Mouse (Mus musculus) limb, embryonic 14.5 days (tissue): ENCODE measurements at regions not wholly inside any gene's neighbourhood (a gene's known extent, or its start where the extent isn't known, plus 50 kb on each side); places are given as distances from the start of the nearest gene placed in this dataset.
A peak's percentile ranks its signal among the peaks of the same experiment; 100 is the strongest.

Experiments
- ATAC-seq: fragments of 200-750 bp; cut with Nextera tagmentation; 2 replicates; pipeline ENCODE4 v1.8.0; 2017; ENCODE audit warnings: low read depth, moderate number of reproducible peaks, moderate TSS enrichment; ENCODE audit not compliant: low FRiP score
- DNase-seq: peaks from one replicate; pipeline ENCODE4 v3.0.0-alpha.2; 2015; ENCODE audit warnings: low spot score
- H3K27ac ChIP-seq: fragments of 300-500 bp; sonication (generic); replicated peaks from 2 replicates; pipeline ENCODE4 v1.5.1; 2014; ENCODE audit warnings: low read depth, mild to moderate bottlenecking, low read length, moderate library complexity, mixed read lengths
- H3K27me3 ChIP-seq: fragments of 300-500 bp; sonication (generic); 2 replicates; pipeline ENCODE4 v1.6.1; 2014; ENCODE audit warnings: low read length, mixed read lengths; ENCODE audit not compliant: control insufficient read depth, insufficient read depth
- H3K36me3 ChIP-seq: fragments of 300-500 bp; sonication (generic); 2 replicates; pipeline ENCODE4 v1.6.1; 2014; ENCODE audit warnings: mild to moderate bottlenecking, low read length, moderate library complexity, mixed read lengths; ENCODE audit not compliant: control insufficient read depth, insufficient read depth
- H3K4me1 ChIP-seq: fragments of 300-500 bp; sonication (generic); 2 replicates; pipeline ENCODE4 v1.6.1; 2014; ENCODE audit warnings: antibody characterized with exemption, low read length, mixed read lengths; ENCODE audit not compliant: control insufficient read depth, insufficient read depth
- H3K4me2 ChIP-seq: fragments of 300-500 bp; sonication (generic); replicated peaks from 2 replicates; pipeline ENCODE4 v1.6.1; 2014; ENCODE audit warnings: low read depth, mild to moderate bottlenecking, low read length, moderate library complexity; ENCODE audit not compliant: severe bottlenecking
- H3K4me3 ChIP-seq: fragments of 300-500 bp; sonication (generic); replicated peaks from 2 replicates; pipeline ENCODE4 v1.5.1; 2014; ENCODE audit warnings: low read length
- H3K9ac ChIP-seq: fragments of 300-500 bp; sonication (generic); 2 replicates; pipeline ENCODE4 v1.6.1; 2014; ENCODE audit warnings: mild to moderate bottlenecking, low read depth, low read length, moderate library complexity; ENCODE audit not compliant: severe bottlenecking
- H3K9me3 ChIP-seq: fragments of 300-500 bp; sonication (generic); 2 replicates; pipeline ENCODE4 v1.6.1; 2016; ENCODE audit warnings: low read length; ENCODE audit not compliant: control insufficient read depth
- POLR2A ChIP-seq: fragments of 200-500 bp; IDR thresholded peaks from 2 replicates; pipeline ENCODE4 v1.8.0; 2012; ENCODE audit warnings: inconsistent platforms, mild to moderate bottlenecking, moderate library complexity, borderline replicate concordance; ENCODE audit not compliant: insufficient read depth, insufficient read length; ENCODE audit errors: extremely low read depth
- WGBS: fragments of 180-500 bp; shearing (Covaris S2); extraction: QIAGEN DNeasy Blood & Tissue Kit; methylation state at CpG from one replicate; pipeline ENCODE4 v1.1.7; 2014; 5-methylcytosine and 5-hydroxymethylcytosine counted together

DNA sequence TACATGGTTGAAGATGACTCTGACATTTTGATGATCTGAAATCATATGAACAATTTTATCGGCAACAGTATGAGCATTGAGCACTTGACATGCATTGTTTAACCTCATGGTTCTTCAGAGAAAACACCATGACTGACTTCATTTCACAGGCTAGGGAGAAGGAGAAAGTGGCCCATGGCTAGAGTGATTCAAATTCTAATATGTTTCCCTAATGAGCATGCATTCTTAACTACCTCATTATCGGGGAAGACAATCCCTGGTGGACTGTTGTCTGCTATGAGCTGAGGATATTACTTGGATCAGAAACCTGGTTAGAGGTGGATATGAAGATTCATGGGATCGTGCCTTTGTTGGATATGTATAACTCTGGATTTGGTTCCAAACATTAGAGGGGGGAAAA, 240.9 kb downstream of the Arl4a start:
- H3K27me3 ChIP-seq = no peaks in the 10 kb centered on the region
- DNase-seq (no peak), ATAC-seq (no peak)
- WGBS = 86% methylated on average over 3 of the region's 3 CpGs
- H3K4me3 ChIP-seq = no peak overlapping the region
- H3K9me3 ChIP-seq = no peaks in the 10 kb centered on the region
- no peak overlapping the region for H3K9ac ChIP-seq
- TF ChIP-seq POLR2A = no peak
- peaks cover 4% of the 10 kb centered on the region; the same call in 1 of the 2 replicates for H3K4me1 ChIP-seq
- no peaks in the 10 kb centered on the region for H3K36me3 ChIP-seq
- no peak overlapping the region for H3K27ac ChIP-seq
- H3K4me2 ChIP-seq = no peak overlapping the region

DNA sequence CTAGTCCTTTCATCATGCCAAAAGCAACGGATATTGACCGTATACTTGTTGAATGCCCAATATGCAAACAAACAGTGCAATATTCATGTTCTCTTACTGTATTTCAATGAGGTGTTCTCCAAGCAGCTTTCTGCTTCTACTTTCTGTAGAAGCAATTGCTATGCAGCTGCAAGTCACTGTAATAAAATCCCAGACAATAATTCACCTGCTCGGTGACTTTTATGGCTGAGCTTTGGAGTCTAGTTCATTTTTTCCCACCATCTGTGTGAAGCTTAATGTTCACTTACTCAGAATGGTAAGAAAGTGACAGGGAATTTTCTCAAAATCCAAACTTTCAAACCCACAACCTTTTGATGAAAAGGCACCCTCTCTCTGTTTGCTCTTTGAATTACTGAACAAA, 252.8 kb downstream of the Arl4a start:
- 39% methylated on average over 3 of the region's 3 CpGs for WGBS
- peaks cover 5% of the 10 kb centered on the region; the same call in 1 of the 2 replicates for H3K4me1 ChIP-seq
- no peaks in the 10 kb centered on the region for H3K9me3 ChIP-seq
- no peak overlapping the region for H3K27ac ChIP-seq
- H3K27me3 ChIP-seq = no peaks in the 10 kb centered on the region
- H3K9ac ChIP-seq = no peak overlapping the region
- no peak overlapping the region for H3K4me3 ChIP-seq
- DNase-seq (peak; percentile 43), ATAC-seq (no peak)
- H3K36me3 ChIP-seq = no peaks in the 10 kb centered on the region
- no peak overlapping the region for H3K4me2 ChIP-seq
- no peak for TF ChIP-seq POLR2A

DNA sequence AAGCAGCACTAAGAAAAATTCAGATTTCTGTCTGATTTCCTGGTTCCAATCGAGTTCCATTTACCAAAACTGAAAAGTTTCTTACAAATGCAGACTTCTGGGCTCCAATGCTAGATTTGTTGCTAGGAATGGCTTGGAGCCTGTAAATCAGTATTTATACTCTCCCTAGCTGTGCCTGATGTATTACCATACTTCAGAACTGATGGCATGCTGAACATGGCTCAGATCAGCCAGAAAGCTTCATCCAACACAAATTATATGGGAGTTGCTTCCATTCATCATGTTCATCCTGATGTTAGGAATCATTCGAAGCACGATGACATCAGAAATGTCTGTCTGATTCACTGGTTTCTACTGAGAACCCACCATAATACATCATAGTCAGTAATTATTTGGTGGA, 253.3 kb downstream of the Arl4a start:
- no peak overlapping the region for H3K4me2 ChIP-seq
- DNase-seq (no peak), ATAC-seq (no peak)
- H3K27me3 ChIP-seq = no peaks in the 10 kb centered on the region
- H3K36me3 ChIP-seq = no peaks in the 10 kb centered on the region
- no peak overlapping the region for H3K4me3 ChIP-seq
- TF ChIP-seq POLR2A = no peak
- peaks cover 5% of the 10 kb centered on the region; the same call in 1 of the 2 replicates for H3K4me1 ChIP-seq
- H3K9me3 ChIP-seq = no peaks in the 10 kb centered on the region
- WGBS = 66% methylated on average over 3 of the region's 3 CpGs
- no peak overlapping the region for H3K27ac ChIP-seq
- H3K9ac ChIP-seq = no peak overlapping the region

DNA sequence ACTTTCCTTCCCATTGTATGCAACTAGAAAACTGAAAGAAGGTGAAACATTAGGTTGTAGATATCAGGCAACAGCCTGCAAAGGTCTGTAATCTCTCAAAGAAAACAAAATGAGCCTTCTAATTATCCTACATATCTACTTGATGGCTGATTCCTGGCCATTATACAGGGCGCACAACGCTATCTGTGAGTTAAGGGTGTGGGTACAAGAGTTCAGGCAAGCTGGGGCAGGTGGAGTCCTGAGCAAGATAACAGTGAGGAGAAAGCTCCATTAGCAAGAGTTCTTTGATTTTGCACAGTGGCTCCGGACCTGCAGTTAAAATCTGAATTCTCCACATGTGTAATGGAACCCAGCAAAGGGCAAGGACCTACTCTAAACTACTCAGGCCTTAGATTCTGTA, 261.7 kb downstream of the Arl4a start:
- Histone ChIP-seq H3K4me1 (no peaks in the 10 kb centered on the region), H3K4me2 (no peak overlapping the region), H3K27me3 (no peaks in the 10 kb centered on the region), H3K27ac (no peak overlapping the region), H3K36me3 (no peaks in the 10 kb centered on the region), H3K9ac (no peak overlapping the region), H3K9me3 (no peaks in the 10 kb centered on the region), H3K4me3 (no peak overlapping the region)
- ATAC-seq (no peak), DNase-seq (no peak)
- 81% methylated on average over 3 of the region's 3 CpGs for WGBS
- no peak for TF ChIP-seq POLR2A

DNA sequence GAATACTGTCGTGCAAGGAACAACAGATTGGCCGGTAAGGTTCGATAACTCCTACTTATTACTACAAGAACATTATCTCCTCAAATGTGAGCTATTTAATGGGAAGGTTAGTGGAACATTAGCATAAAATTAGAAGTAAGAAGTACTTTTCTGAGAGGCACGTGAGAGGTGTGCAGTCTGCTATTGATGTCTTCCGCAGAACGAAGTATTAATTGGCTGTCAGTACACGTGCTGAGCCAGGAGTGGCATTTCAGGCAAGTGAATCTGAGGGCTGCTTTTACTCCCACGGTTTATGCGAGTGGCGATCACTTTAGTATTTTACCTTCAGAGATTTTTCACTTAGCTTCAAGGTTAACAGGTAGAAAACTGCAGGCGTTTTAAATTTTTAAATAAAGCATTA, 270.8 kb downstream of the Arl4a start:
- WGBS = 79% methylated on average over 11 of the region's 11 CpGs
- ATAC-seq (no peak), DNase-seq (no peak)
- Histone ChIP-seq H3K4me3 (no peak overlapping the region), H3K9me3 (no peaks in the 10 kb centered on the region), H3K4me2 (no peak overlapping the region), H3K27ac (no peak overlapping the region), H3K36me3 (no peaks in the 10 kb centered on the region), H3K27me3 (no peaks in the 10 kb centered on the region), H3K9ac (no peak overlapping the region), H3K4me1 (no peaks in the 10 kb centered on the region)
- TF ChIP-seq POLR2A = no peak

DNA sequence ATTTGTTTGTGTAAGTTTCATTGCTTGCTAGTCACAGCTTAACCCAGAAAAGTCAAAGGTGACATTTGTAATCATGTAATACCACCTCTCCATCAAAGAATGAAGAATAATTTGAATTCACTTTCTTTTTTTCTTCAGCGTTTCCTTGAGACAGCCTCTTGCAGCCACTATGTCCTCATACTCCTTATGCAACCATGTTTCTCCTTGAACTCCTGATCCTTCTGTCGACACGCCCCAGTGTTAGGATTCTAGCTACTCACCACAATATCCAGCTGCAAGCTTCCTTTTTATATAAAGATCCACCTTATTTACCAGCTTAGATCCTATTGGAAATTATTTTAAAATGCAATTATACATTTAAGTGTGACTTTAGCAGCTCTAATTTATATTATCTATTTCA, 274.3 kb downstream of the Arl4a start:
- Histone ChIP-seq H3K36me3 (no peaks in the 10 kb centered on the region), H3K4me3 (no peak overlapping the region), H3K27me3 (no peaks in the 10 kb centered on the region), H3K4me2 (no peak overlapping the region), H3K9ac (no peak overlapping the region), H3K9me3 (no peaks in the 10 kb centered on the region), H3K4me1 (no peaks in the 10 kb centered on the region), H3K27ac (no peak overlapping the region)
- DNase-seq (no peak), ATAC-seq (no peak)
- WGBS = 88% methylated on average over 3 of the region's 3 CpGs
- no peak for TF ChIP-seq POLR2A
